Mouse (Mus musculus): ENCODE measurements around the gene Slc12a9.
A peak's percentile ranks its signal among the peaks of the same experiment; 100 is the strongest.
"Not testable (repeated sequence)": the region's sequence is repeated elsewhere in the genome, so short reads cannot be mapped to it uniquely, and the experiment has no call there.

Gene Slc12a9

DNA sequence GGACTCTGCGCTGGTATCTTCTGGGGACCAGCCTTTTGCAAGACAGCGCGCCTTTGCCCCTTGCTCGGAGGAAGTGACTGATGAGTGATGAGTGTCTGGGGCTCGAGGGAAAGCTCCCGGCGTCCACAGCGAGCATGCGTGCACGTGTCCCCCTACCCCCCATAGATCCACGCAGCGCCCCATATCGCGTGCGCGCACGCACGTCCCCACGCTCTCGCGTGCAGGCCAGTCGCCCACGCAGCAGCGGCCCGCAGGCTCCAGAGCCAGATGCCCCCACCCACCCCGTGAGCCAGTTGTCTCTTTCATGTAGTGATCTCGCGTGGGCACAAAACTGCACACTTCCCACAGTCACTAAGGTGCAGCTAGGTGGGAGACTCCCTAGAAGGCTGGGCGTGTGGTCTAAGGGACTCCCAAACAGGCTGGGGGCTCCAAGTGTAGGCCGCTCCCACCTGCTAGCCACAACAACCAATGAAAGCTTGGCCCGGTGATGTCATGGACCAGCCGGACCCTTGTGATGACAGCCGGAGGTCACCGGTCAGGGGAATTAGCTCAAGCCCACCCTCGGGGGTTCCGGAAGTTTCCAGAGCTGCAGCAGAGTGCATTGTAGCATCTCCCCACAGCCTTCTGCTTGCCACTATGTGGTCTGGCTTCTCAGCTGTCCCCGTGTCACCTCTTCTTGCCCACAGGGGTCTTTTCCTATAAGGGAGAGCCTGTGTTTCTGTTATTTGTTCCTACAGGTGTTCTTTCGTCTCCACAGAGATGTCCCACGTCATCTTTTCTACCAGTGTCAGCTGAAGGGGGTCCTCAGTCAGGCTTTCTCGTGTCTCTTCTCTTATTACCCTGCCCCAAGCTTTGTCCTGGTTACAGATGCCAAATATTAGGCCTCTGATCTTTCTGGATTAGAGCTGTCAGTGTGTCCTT, 46.1 kb downstream of the Slc12a9 start, which contains the start of gene Ache:
Gene Ache, plus strand, starts transcription at position 488 of the 921 bp plus-strand sequence.
- DNase-seq (ENCODE audit: low read depth) = no peak

DNA sequence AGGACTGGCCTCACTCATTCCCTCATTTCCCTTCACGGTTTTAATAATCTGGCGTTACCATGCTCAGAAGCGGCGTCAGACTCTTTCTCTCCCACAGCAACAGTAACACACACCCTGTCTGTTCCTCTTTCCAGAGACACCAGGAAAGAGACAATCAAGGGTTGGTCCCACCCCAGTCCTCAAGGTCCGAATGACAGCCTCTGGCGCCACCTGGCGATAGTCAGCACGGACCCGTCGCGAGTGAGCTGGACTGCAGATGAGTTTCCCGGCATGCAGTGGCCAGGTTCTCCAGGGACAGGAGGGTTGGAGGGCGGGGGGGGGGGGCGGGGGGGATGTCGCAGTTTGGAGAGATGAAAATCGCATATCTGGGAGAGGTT, 46.8 kb downstream of the Slc12a9 start:
- DNase-seq (ENCODE audit: low read depth) = no peak

DNA sequence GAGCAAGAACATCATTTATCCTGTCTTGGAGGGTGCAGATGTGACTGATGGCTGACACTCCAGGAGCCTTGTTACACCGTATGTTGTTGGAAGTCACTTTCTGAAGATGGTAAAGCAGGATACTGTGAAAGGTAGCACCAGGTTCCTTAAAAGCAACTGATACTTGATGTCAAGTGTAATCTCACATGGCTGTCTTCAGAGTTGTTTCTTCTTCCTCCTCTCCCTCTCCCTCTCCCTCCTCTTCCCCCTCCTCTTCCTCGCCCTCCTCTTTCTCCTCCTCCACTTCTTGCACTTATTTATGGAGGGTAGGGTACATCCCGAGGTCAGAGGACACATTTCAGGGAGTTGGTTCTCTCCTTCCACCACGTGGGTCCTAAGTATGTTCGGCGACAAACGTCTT, 47.4 kb downstream of the Slc12a9 start:
- DNase-seq (ENCODE audit: low read depth) = no peak

DNA sequence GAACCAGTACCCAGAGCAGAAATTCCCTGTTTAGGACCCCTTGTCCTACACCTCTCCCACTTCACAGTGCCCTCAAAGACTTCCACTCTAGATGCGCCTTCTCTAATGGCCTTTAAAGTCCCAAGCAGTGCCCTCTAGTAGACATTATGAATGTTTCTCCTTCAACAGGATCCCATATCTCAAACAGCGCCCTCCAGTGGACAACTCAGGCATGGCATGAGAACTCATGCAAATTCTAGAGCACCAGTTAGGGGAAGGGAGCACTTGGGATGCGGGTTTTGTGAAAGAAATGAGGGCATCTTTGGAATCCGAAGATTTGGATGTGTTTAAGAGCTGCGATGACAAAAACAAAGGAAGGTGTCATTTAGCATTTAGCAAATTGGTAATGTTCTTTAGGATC, 48.4 kb downstream of the Slc12a9 start:
- peak; percentile 78 for DNase-seq (ENCODE audit: low read depth)

DNA sequence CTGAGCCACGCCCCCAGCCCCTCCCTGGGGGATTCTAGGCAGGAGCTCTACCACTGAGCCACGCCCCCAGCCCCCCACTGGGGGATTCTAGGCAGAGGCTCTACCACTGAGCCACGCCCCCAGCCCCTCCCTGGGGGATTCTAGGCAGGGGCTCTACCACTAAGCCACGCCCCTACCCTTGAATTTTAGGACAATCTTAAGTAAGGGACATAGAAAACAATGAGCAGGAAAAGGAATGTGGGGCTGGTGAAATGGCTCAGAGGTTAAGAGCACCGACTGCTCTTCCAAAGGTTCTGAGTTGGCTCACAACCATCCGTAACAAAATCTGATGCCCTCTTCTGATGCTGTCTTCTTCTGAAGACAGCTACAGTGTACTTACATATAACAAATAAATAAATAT, 49.0 kb downstream of the Slc12a9 start:
- not testable (repeated sequence) for DNase-seq (ENCODE audit: low read depth)

DNA sequence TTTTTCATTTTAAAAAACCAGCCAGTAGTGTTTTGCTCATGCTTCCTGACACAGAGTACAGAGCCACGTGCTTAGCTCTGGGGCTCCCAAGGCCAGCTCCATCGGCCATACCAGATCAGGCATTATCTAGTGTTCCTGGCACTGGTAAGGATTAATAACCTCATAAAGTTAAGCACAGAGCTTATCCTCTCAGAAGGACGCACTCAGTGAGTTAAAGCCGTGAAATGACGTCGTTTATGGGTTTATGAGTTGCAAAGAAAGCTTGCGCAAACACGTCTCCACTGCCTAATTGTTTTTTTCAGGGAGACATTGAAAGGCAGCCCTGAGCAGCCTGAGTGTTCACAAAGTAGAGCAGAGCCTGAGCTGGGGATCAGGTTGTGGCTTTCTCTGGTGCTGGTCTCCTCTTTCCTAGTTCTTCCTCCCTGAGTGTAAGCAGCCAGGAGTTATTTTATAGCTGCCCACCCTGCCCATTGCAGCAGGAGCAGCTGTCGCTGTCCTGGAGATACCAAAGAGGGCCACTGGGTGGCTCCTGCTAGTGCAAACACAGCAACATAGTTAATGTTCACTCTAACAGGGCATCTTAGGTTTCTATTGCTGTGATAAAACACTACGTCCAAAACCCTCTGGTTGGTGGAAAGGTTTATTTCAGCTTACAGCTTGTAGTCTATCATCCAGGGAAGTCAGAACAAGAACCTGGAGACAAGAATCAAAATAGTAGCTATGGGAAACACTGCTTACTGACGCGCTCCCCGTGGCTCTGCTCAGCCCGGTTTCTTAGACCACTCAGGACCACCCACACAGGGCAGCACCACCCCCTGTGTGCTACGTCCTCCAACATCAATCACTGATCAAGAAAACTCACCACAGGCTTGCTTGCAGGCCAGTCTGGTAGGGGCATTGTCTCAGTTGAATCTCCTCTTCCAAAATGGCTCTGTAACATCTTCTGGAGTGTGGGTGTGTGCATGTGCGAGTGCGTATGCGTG, 55.7 kb downstream of the Slc12a9 start:
- DNase-seq (ENCODE audit: low read depth) = no peak

DNA sequence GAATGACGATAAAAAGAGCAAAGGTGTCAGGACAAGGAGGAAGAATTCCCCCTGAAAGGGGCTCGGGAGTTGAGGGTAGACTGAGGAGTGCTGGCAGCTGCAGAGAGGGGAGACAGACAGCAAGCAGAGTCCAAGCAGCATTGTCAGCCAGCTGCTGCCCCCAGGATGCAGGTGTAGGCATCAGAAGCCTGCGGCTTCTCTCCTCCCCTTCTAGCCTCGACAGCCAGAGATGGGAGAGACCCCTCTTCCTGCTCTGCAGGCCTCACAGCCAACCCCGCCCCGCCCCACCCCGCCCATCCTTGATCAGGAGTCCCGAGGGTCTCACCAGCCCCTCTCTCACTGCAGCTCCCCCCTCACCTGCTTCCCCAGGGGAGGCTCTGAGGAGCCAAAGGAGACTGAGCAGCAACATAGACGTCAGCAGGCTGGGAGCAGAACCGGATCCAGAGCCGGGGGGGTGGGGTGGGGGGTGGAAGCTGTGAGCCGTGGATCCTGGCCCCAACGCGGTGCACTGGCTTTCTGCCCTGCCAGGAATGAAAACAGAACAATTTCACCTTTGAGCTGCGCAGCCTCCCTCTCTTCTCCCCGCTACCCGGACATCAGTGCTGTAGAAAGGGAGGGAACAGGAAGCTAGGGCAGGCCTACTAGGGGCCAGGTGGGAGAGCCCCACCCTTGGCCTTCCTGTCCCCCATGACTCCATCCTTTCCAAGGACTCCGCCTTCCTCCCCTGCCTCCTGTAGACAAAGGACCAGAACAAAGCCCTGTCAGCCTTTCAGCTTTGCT, 65.1 kb downstream of the Slc12a9 start:
- no peak for DNase-seq (ENCODE audit: low read depth)

DNA sequence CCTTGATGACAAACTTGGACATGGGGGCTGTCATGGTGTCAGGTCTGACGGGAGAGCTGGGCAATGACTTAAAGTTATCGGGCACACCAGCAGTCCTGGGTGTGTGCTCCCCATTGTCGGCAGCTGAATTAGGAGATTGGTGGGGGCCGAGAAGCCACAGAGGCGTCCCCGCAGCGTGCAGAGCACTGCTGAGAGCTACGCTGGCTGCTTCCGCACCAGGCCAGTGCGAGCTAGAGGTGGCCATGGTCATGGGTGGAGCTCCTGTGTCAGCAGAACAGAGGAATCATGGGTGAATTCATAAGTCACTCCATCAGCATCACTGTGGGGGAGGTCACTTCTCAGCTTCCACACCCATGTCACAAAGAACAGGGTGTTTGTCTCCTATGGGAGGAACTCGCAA, 68.6 kb downstream of the Slc12a9 start:
- DNase-seq (ENCODE audit: low read depth) = no peak
